Mouse (Mus musculus) induced T-regulatory cell, adult 2 months (primary cell): ENCODE results near the gene Apbb2.

ENCODE experiments used
- DNase-seq: peaks from one replicate; pipeline ENCODE4 v3.0.0-alpha.2; 2012; ENCODE audit warnings: low read depth

The Apbb2 gene

GRCm38 (mm10) chr5:66340356-66341102, 278.1 kb downstream of the Apbb2 start:
- no peak for DNase-seq

- DNase-seq: peak; percentile 60
Observed at GRCm38 (mm10) chr5:66338583-66338982, 280.0 kb downstream of the Apbb2 start.

- DNase-seq: no peak
Observed at GRCm38 (mm10) chr5:66337969-66338345, 280.6 kb downstream of the Apbb2 start.

GRCm38 (mm10) chr5:66337025-66337968, 281.3 kb downstream of the Apbb2 start:
- peak; percentile 60 for DNase-seq

GRCm38 (mm10) chr5:66330806-66331205, 287.8 kb downstream of the Apbb2 start:
- no peak for DNase-seq

GRCm38 (mm10) chr5:66328766-66329165, 289.8 kb downstream of the Apbb2 start:
- DNase-seq: no peak

- no peak for DNase-seq
Observed at GRCm38 (mm10) chr5:66327949-66328726, 290.4 kb downstream of the Apbb2 start.

GRCm38 (mm10) chr5:66326395-66326794, 292.2 kb downstream of the Apbb2 start:
- peak; percentile 43 for DNase-seq

- DNase-seq: no peak
Observed at GRCm38 (mm10) chr5:66323603-66324002, 295.0 kb downstream of the Apbb2 start.

- DNase-seq: peak; percentile 31
Observed at GRCm38 (mm10) chr5:66323131-66323530, 295.5 kb downstream of the Apbb2 start.

- no peak for DNase-seq
Observed at GRCm38 (mm10) chr5:66319827-66320404, 298.7 kb downstream of the Apbb2 start.

- peak; percentile 83 for DNase-seq
Observed at GRCm38 (mm10) chr5:66319341-66319740, 299.2 kb downstream of the Apbb2 start.

- DNase-seq: no peak
Observed at GRCm38 (mm10) chr5:66315791-66316190, 302.8 kb downstream of the Apbb2 start.

GRCm38 (mm10) chr5:66310806-66311205, 307.8 kb downstream of the Apbb2 start:
- no peak for DNase-seq

GRCm38 (mm10) chr5:66310328-66310727, 308.3 kb downstream of the Apbb2 start:
- DNase-seq: no peak

GRCm38 (mm10) chr5:66305511-66305910, 313.1 kb downstream of the Apbb2 start:
- DNase-seq: no peak

- no peak for DNase-seq
Observed at GRCm38 (mm10) chr5:66304300-66305067, 314.1 kb downstream of the Apbb2 start.

GRCm38 (mm10) chr5:66302873-66303272, 315.7 kb downstream of the Apbb2 start:
- no peak for DNase-seq

GRCm38 (mm10) chr5:66302085-66302815, 316.3 kb downstream of the Apbb2 start:
- no peak for DNase-seq

- no peak for DNase-seq
Observed at GRCm38 (mm10) chr5:66300576-66300975, 318.0 kb downstream of the Apbb2 start.
